Mouse (Mus musculus): Measurements from ENCODE around the gene Klhl22. TPM values are rescaled to one million over a fixed set of nuclear protein-coding genes. Genes with fewer than 3 reads are reported as not detected.

Gene Klhl22
- polyA plus RNA-seq, 1 experiment from 2014 or later: 66.0 TPM

DNA sequence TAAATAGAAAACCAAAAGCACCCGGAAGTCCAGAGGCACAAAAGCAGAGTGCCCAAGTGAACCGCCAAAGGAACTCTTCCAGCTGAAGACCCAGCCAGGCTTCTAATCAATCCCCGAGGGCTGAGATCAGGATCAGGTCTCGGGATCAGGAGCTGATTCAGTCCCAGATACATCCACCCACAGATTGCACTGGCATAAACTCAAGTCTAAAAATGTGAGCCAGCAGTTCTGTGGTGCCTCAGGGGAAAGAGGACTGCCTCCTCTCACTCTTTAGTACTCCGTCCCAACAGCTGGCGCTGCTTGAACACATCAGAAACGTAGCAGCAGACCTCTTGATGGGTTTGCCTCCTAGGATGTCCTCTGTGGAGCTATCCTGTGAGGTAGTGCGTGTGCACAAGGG lies 57.1 kb downstream of the Klhl22 start:
- H3K27me3 ChIP-seq: peaks cover 19% of the 10 kb centered on the region
- 80% methylated on average over 8 of the region's 8 CpGs for WGBS

DNA sequence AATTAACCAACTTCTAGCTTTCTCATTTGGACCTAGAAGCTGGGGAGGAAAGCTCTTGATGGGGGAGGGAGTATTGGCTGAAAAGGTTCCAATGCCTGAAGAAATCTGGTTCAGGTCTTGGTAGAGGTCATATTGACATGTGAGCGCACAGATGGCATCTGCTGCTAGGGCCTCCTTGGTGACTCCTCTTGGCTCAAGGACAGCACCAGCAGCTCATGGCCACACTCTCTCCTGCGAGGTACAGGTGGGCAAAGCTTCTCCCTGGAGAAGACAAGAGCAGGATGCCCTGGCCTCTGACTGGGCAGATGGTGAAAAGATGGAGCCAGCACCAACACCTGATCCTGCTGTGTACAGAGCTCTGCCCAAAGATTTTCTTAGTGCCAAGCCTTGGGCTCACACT lies 67.1 kb downstream of the Klhl22 start:
- 67% methylated on average over 2 of the region's 2 CpGs for WGBS
- H3K27ac ChIP-seq: no peak overlapping the region
- no peak overlapping the region for H3K4me2 ChIP-seq
- ATAC-seq (ENCODE audit: borderline replicate concordance, extremely low read depth, low FRiP score, low TSS enrichment): no peak
- no peak overlapping the region for H3K9ac ChIP-seq
- H3K9me3 ChIP-seq: no peaks in the 10 kb centered on the region
- peaks cover 31% of the 10 kb centered on the region for H3K27me3 ChIP-seq
- no peaks in the 10 kb centered on the region for H3K4me1 ChIP-seq
- no peak overlapping the region for H3K4me3 ChIP-seq
- no peaks in the 10 kb centered on the region for H3K36me3 ChIP-seq

More for the DNA sequence above, 57.1 kb downstream of the Klhl22 start:
- no peak overlapping the region for H3K4me3 ChIP-seq
- H3K4me1 ChIP-seq: peaks cover 17% of the 10 kb centered on the region
- no peaks in the 10 kb centered on the region for H3K36me3 ChIP-seq
- no peaks in the 10 kb centered on the region for H3K9me3 ChIP-seq
- ATAC-seq (ENCODE audit: borderline replicate concordance, extremely low read depth, low FRiP score, low TSS enrichment): no peak
- no peak overlapping the region for H3K27ac ChIP-seq
- no peak overlapping the region for H3K9ac ChIP-seq
- no peak overlapping the region for H3K4me2 ChIP-seq

DNA sequence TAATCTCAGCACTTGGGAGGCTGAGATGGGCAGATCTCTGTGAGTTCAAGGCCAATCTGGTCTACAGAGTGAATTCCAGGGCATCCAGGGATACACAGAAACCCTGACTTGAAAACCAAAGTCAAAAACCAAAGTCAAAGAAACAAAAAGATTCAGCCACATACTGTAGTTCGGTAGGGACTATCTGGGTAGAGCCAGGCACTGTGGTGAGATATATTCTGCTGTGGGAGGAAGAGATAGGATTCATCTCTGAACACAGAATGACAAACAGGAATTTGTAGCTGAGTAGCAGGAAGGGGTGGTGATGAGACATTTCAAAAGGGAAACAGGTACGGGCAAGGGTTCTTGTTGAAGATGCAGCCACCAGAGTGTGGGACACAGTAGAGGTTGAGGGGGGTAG lies 68.8 kb downstream of the Klhl22 start:
- 83% methylated on average over 2 of the region's 2 CpGs for WGBS
- H3K27me3 ChIP-seq: peaks cover 42% of the 10 kb centered on the region
- ATAC-seq (ENCODE audit: borderline replicate concordance, extremely low read depth, low FRiP score, low TSS enrichment): no peak

DNA sequence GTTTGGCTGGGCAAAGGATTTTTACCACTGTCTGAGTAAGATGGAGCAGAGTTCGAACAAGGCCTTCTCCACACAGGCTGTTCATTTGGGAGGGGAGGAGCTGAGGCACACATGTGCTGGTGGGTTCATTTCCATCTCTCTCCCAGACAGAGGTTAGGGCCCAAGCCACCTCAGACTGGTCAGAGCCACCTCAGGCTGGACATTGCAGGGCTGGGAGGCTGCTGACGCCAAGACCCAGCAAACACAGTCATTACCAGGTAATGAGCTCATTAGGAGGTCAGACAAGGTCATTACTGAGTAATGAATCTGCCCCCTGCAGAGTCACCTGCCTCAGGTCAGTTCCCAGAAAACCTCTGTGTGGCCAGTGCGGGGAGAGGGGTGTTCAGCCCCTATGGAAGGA lies 69.4 kb downstream of the Klhl22 start:
- Histone ChIP-seq H3K9me3 (no peaks in the 10 kb centered on the region), H3K27ac (no peak overlapping the region), H3K27me3 (peaks cover 49% of the 10 kb centered on the region), H3K4me2 (no peak overlapping the region), H3K4me3 (no peak overlapping the region), H3K36me3 (no peaks in the 10 kb centered on the region), H3K9ac (no peak overlapping the region), H3K4me1 (peaks cover 8% of the 10 kb centered on the region; the same call in 1 of the 2 replicates)
- ATAC-seq (ENCODE audit: borderline replicate concordance, extremely low read depth, low FRiP score, low TSS enrichment): no peak
- WGBS: 68% methylated on average over 3 of the region's 3 CpGs

More for the DNA sequence above, 68.8 kb downstream of the Klhl22 start:
- Histone ChIP-seq H3K36me3 (no peaks in the 10 kb centered on the region), H3K4me2 (no peak overlapping the region), H3K4me3 (no peak overlapping the region), H3K9ac (no peak overlapping the region), H3K27ac (no peak overlapping the region), H3K9me3 (no peaks in the 10 kb centered on the region), H3K4me1 (peaks cover 5% of the 10 kb centered on the region; the same call in 1 of the 2 replicates)

DNA sequence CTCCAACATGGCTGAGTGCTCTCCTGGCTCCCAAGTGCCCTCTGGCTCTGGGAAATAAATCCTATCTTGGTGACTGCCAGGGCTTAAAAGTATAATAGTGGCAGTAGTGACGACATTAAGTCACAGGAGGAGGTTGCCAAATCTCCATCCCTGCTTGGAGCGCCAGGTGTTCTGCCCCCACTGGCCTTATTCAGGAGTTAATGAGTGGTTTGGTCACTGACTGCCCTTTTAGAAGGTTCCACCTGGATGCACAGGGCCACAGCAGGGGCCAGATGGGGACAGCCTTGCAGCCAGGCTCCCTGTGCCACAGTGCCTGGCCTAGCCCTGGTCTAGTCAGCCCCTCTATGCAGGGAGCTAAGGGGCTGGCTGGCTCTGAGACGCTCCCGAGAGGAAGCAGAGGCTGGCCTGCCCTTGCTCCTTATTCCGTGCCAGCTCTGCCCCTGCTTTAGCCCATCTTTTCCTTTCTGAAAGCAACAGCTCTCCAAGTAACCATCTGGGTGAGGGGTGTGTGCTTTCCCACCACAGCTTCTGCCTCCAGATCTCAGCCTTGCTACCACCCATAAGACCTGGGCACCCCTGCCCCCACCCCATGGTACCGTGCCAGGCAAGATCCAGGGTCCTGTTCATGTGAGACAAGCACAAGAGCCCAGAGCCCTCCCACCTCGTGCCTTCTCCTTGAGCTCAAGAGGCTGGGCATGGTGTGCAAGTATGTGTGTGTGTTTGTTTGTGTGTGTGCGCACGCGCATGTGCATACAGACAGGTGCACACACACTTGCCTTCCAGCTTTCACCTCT lies 71.2 kb downstream of the Klhl22 start:
- no peak for ATAC-seq (ENCODE audit: borderline replicate concordance, extremely low read depth, low FRiP score, low TSS enrichment)
- Histone ChIP-seq H3K9ac (no peak overlapping the region), H3K36me3 (no peaks in the 10 kb centered on the region), H3K27ac (no peak overlapping the region), H3K4me3 (no peak overlapping the region), H3K4me1 (peaks cover 14% of the 10 kb centered on the region; the same call in 1 of the 2 replicates), H3K9me3 (no peaks in the 10 kb centered on the region), H3K27me3 (peaks cover 66% of the 10 kb centered on the region), H3K4me2 (no peak overlapping the region)
- 67% methylated on average over 10 of the region's 10 CpGs for WGBS

DNA sequence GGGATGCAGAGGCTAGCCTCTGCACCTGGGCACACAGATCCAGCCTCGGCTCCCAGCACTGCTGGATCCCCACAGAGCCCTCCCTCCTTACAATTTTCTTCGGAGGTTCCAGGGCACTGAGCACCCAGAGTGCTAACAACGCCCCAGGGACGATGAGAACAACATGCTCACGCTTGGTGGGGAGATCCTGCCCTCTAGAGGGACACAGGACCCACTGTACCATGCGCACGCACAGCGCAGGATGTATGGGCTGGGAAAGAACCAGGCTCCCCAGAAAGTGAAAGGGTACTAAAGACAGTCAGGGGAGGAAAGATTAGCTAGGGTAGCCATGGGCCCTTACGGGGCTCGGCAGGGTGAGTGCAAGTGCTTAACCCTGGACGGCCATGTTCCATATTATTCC lies 72.4 kb downstream of the Klhl22 start:
- H3K9me3 ChIP-seq: no peaks in the 10 kb centered on the region
- H3K27ac ChIP-seq: no peak overlapping the region
- peaks cover 14% of the 10 kb centered on the region; the same call in 1 of the 2 replicates for H3K4me1 ChIP-seq
- no peak overlapping the region for H3K9ac ChIP-seq
- H3K36me3 ChIP-seq: no peaks in the 10 kb centered on the region
- WGBS: 16% methylated on average over 11 of the region's 11 CpGs
- ATAC-seq (ENCODE audit: borderline replicate concordance, extremely low read depth, low FRiP score, low TSS enrichment): no peak
- H3K4me3 ChIP-seq: no peak overlapping the region
- no peak overlapping the region for H3K4me2 ChIP-seq
- H3K27me3 ChIP-seq: peaks cover 78% of the 10 kb centered on the region

DNA sequence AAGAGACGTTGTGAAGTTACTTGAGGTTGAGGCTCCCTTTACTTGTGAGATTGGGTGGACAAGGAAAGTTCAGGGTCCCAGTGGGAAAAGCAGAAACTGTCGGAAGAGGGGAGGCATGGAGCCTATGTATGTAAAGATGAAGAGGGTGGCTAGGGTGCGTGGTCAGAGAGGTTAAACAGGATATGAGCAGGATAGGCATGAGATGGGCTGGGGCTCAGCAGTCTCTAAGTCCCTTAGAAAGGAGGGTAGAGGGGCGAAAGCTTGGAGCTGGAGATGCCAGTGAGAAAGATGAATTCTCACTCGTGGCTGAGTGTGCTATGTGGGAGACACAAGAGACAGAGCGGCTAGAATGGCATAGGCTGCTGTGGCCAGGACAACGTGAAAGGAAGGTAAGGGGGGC lies 73.4 kb downstream of the Klhl22 start, which contains the start of gene B830017H08Rik:
Gene B830017H08Rik (plus strand): TSS at position 301 of the 400 bp plus-strand sequence.
- peak within 1 kb of the TSS; percentile 97 for H3K4me2 ChIP-seq
- peaks cover 14% of the 10 kb centered on the region; the same call in 1 of the 2 replicates for H3K4me1 ChIP-seq
- ATAC-seq (ENCODE audit: borderline replicate concordance, extremely low read depth, low FRiP score, low TSS enrichment): no peak
- peaks cover 87% of the 10 kb centered on the region for H3K27me3 ChIP-seq
- H3K4me3 ChIP-seq: peak within 1 kb of the TSS; percentile 56
- no peak within 1 kb of the TSS for H3K27ac ChIP-seq
- WGBS: 30% methylated on average over 7 of the region's 7 CpGs
- no peaks in the 10 kb centered on the region for H3K9me3 ChIP-seq
- peak within 1 kb of the TSS; percentile 25 for H3K9ac ChIP-seq
- H3K36me3 ChIP-seq: no peaks in the 10 kb centered on the region

DNA sequence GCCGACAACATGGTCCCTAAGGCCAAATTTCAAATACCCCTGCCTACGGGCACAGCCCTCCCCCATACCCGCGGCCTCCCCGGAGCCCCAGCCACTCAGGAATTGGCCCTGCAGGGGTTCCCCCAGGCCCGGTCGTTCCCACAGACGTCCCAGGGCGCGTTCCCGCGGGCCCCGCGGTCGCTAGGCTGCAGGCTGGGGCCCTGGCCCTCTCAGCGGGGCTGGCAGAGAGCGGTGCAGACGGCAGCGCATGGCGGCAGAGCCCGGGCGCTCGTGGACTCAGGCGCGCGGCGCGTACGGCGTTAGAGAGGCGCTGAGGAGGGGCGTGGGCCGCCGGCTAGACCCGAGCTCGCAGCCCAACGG lies 73.9 kb downstream of the Klhl22 start:
- Histone ChIP-seq H3K4me2 (peak overlapping the region; percentile 97), H3K9ac (peak overlapping the region; percentile 25), H3K4me3 (peak overlapping the region; percentile 56), H3K9me3 (no peaks in the 10 kb centered on the region), H3K27ac (no peak overlapping the region), H3K4me1 (peaks cover 14% of the 10 kb centered on the region; the same call in 1 of the 2 replicates), H3K27me3 (peaks cover 87% of the 10 kb centered on the region), H3K36me3 (no peaks in the 10 kb centered on the region)
- WGBS: 0% methylated on average over 37 of the region's 37 CpGs
- ATAC-seq (ENCODE audit: borderline replicate concordance, extremely low read depth, low FRiP score, low TSS enrichment): peak; percentile 45; the same call in 1 of the 2 replicates

DNA sequence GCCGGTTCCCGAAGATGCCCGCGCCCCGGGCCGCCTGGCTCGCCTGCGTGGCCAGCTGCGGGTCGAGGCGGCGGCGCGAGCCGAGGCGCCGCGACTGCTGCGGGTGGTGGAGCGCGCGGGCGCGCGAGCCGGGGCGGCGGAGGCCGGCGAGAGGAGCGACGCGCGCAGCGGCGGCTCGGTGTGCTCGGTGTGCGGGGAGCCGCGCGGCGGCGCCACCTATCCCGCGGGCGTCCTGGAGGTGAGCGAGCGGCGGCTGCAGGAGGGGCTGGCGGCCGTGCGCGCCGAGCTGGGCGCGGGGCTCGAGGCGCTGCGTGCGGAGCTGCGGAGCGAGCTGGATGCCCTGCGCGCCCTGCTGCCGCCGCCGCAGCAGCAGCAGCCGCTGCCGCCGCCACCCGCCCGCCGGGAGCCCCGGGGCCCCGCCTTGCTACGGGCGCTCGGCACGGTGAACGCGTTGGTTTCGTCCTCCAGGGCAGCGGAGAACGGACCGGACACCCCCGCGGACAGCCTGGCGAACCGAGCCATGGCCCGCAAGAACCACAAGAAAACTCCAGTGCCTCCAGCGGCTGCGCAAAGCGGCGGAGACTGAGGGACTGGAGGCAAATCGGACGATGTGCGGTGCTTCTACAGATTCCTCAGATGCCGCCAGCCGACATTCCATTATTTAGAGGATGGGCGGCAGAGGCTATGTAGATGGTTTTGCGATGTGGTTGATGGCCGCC lies 74.4 kb downstream of the Klhl22 start:
- Histone ChIP-seq H3K9ac (peak overlapping the region; percentile 25), H3K4me2 (peak overlapping the region; percentile 97), H3K36me3 (no peaks in the 10 kb centered on the region), H3K4me1 (peaks cover 14% of the 10 kb centered on the region; the same call in 1 of the 2 replicates), H3K27ac (no peak overlapping the region), H3K27me3 (peaks cover 84% of the 10 kb centered on the region), H3K4me3 (peak overlapping the region; percentile 56), H3K9me3 (no peaks in the 10 kb centered on the region)
- WGBS: under 1% methylated on average over 70 of the region's 103 CpGs
- no peak for ATAC-seq (ENCODE audit: borderline replicate concordance, extremely low read depth, low FRiP score, low TSS enrichment)

DNA sequence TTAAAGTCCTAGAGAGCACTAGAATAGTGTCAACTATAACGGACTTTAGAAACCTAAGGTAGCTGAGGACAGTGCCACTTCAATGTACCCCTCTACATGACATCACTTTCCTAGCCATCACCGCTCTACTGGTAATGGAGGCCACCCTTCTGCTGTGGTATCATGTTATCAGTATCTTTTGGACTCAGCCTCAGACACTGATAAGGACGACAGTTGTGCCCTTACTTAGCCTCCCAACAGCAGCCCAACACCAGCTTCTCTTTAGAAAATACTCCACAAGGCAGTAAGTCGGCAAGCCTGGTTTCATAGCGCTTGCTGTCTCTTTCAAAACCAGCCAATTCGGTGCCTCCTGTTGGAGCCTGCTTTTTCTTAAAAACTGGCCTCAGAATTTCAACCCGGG lies 75.1 kb downstream of the Klhl22 start:
- Histone ChIP-seq H3K9ac (no peak overlapping the region), H3K4me1 (peaks cover 14% of the 10 kb centered on the region; the same call in 1 of the 2 replicates), H3K4me3 (peak overlapping the region; percentile 56), H3K27ac (no peak overlapping the region), H3K9me3 (no peaks in the 10 kb centered on the region), H3K27me3 (peaks cover 77% of the 10 kb centered on the region), H3K36me3 (no peaks in the 10 kb centered on the region), H3K4me2 (peak overlapping the region; percentile 97)
- no peak for ATAC-seq (ENCODE audit: borderline replicate concordance, extremely low read depth, low FRiP score, low TSS enrichment)
- 43% methylated on average over 7 of the region's 7 CpGs for WGBS

DNA sequence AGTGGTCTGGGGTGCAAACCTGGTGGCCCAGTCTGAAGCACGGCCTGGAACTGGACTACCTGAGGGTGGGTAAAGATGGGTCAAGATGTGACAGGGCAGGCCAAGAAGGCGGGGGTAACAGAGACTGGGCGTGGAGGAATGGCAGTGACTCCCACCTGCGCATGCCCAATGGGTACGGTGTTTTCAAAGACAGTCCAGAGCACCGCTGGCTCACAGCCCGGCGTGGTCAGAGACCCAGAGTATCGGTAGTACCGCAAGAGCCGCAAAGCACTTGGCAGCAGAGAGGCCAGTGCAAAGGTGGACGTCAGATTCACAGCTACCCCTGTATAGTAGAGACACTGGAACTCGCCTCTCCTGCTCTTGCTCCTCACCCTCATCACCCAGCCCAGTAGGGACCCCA lies 76.1 kb downstream of the Klhl22 start:
- Histone ChIP-seq H3K9ac (no peak overlapping the region), H3K4me1 (peaks cover 14% of the 10 kb centered on the region; the same call in 1 of the 2 replicates), H3K27me3 (peaks cover 72% of the 10 kb centered on the region), H3K9me3 (no peaks in the 10 kb centered on the region), H3K36me3 (no peaks in the 10 kb centered on the region), H3K27ac (no peak overlapping the region), H3K4me2 (no peak overlapping the region), H3K4me3 (no peak overlapping the region)
- 48% methylated on average over 13 of the region's 13 CpGs for WGBS
- ATAC-seq (ENCODE audit: borderline replicate concordance, extremely low read depth, low FRiP score, low TSS enrichment): no peak

DNA sequence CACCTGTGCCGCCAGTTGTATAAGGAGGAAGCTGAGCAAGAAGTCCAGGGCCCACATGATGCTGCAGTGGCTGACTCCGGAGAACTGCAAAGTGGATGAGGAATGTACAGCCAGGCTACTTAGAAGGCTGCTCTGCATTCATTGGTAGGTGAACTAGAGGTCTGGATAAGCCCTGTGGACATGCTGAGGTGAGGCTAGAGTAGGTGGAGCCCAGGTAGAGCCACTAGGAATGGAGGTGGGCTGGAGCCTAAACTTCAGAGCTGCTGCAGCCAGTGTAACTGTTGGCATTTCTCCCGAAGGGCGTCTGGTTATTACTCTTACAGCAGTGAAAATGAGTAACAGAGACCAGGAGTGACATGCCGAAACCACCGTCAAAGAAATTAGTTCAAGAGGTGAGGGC lies 78.6 kb downstream of the Klhl22 start, which contains the start of gene Car15:
Gene Car15 (minus strand): TSS at position 314 of the 400 bp plus-strand sequence.
- H3K9ac ChIP-seq: no peak within 1 kb of the TSS
- H3K36me3 ChIP-seq: peaks cover 22% of the 10 kb centered on the region
- no peak within 1 kb of the TSS for H3K4me2 ChIP-seq
- H3K27ac ChIP-seq: no peak within 1 kb of the TSS
- WGBS: 79% methylated on average over 6 of the region's 6 CpGs
- H3K9me3 ChIP-seq: no peaks in the 10 kb centered on the region
- ATAC-seq (ENCODE audit: borderline replicate concordance, extremely low read depth, low FRiP score, low TSS enrichment): no peak
- no peak within 1 kb of the TSS for H3K4me3 ChIP-seq
- H3K27me3 ChIP-seq: peaks cover 46% of the 10 kb centered on the region
- H3K4me1 ChIP-seq: peaks cover 10% of the 10 kb centered on the region; the same call in 1 of the 2 replicates

All from lung, embryonic 15.5 days (tissue).